Mouse (Mus musculus): ENCODE data around the gene Cdc42ep3. TPM values are rescaled to one million over a fixed set of nuclear protein-coding genes. Genes with fewer than 3 reads are reported as not detected.

The Cdc42ep3 gene
- polyA plus RNA-seq, 1 experiment from 2014 or later = 21.9 TPM

DNA sequence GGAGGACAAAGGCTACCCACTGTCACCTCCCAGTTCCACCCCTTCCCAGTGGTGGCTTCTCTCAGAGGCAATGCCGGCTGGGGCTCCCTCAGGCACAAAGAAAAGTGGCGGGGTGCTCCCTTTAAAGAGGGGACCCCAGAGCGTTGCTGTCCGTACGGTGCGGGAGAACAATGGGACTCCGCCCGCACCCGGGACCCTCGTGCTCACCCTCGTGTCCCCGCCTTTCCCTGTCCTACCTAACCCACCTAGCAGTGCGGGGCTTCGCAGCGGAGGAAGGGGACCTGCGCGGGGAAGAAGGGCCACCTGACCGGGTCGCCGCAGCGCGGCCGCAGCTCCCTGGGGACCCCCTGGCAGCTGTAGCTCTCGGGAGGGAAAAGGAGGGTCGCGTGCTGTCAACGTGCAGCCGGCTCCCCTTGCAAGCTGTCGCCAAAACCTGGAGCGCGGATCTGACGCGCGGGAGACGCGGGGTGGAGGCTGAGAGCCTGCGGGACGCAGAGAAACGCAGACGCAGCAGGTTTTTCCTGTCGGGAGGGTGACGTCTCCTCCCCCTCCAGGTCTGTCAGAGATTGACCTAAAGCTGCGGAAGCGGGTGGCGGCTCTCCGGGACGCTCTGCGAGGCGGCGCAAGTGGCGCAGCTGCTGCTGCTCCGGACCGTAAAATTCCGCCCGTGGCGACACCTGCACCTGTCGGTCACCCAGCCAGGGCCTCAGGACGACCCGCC, 540 bp upstream of the Cdc42ep3 start:
- peak overlapping the region; percentile 91 for H3K27ac ChIP-seq
- DNase-seq (ENCODE audit: low spot score) = peak; percentile 82
- H3K4me1 ChIP-seq (replicated peaks) = peaks cover 39% of the 10 kb centered on the region
- H3K27me3 ChIP-seq (ENCODE audit: insufficient read depth, poor library complexity, severe bottlenecking) = peaks cover 60% of the 10 kb centered on the region
- H3K36me3 ChIP-seq = no peaks in the 10 kb centered on the region
- peak overlapping the region; percentile 71 for H3K4me3 ChIP-seq
- no peaks in the 10 kb centered on the region for H3K9me3 ChIP-seq
- WGBS = under 1% methylated on average over 59 of the region's 59 CpGs

GRCm38 (mm10) chr17:79354174-79354443, 782 bp downstream of the Cdc42ep3 start:
- WGBS = 0% methylated on average over 6 of the region's 6 CpGs
- Histone ChIP-seq H3K27ac (peak overlapping the region; percentile 91), H3K4me1 (replicated peaks) (peaks cover 39% of the 10 kb centered on the region)

GRCm38 (mm10) chr17:79353446-79354173, 1.3 kb downstream of the Cdc42ep3 start:
- H3K27me3 ChIP-seq (ENCODE audit: insufficient read depth, poor library complexity, severe bottlenecking) = peaks cover 57% of the 10 kb centered on the region

More at GRCm38 (mm10) chr17:79354174-79354443, 782 bp downstream of the Cdc42ep3 start:
- Histone ChIP-seq H3K27me3 (ENCODE audit: insufficient read depth, poor library complexity, severe bottlenecking) (peaks cover 59% of the 10 kb centered on the region), H3K36me3 (no peaks in the 10 kb centered on the region), H3K9me3 (no peaks in the 10 kb centered on the region), H3K4me3 (peak overlapping the region; percentile 71)
- DNase-seq (ENCODE audit: low spot score) = no peak

DNA sequence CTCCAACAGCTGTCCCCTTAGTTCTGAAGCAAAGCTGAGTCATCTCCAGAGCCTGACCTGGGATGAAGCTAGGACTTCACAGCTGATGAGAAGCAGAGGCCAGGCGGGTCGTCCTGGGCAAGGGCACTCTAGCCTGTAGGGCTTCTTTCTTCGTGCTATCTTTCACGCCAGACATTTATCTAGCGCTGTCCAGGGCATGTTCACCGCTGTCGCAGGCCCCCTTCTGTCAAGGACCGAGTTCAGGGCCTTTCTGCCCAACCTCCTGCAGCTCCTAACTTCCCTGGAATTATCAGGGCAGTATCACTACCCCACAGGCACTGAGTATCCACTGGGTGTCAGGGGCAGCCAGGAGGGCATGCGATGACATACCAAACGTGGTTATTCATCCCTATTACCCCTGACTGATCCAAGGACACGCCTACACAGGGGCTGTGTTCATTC, 4.1 kb downstream of the Cdc42ep3 start:
- WGBS = 80% methylated on average over 11 of the region's 11 CpGs
- no peaks in the 10 kb centered on the region for H3K36me3 ChIP-seq
- H3K4me3 ChIP-seq = no peak overlapping the region
- peaks cover 34% of the 10 kb centered on the region for H3K4me1 ChIP-seq (replicated peaks)
- no peak for DNase-seq (ENCODE audit: low spot score)
- H3K9me3 ChIP-seq = no peaks in the 10 kb centered on the region
- H3K27me3 ChIP-seq (ENCODE audit: insufficient read depth, poor library complexity, severe bottlenecking) = peaks cover 30% of the 10 kb centered on the region
- no peak overlapping the region for H3K27ac ChIP-seq

More at GRCm38 (mm10) chr17:79353446-79354173, 1.3 kb downstream of the Cdc42ep3 start:
- H3K4me1 ChIP-seq (replicated peaks) = peaks cover 39% of the 10 kb centered on the region
- no peaks in the 10 kb centered on the region for H3K9me3 ChIP-seq
- peak overlapping the region; percentile 91; the same call in 1 of the 2 replicates for H3K27ac ChIP-seq
- peak overlapping the region; percentile 71 for H3K4me3 ChIP-seq
- WGBS = 5% methylated on average over 16 of the region's 16 CpGs
- DNase-seq (ENCODE audit: low spot score) = peak; percentile 28
- no peaks in the 10 kb centered on the region for H3K36me3 ChIP-seq

- Histone ChIP-seq H3K36me3 (no peaks in the 10 kb centered on the region), H3K4me1 (replicated peaks) (peaks cover 21% of the 10 kb centered on the region), H3K27ac (no peak overlapping the region), H3K9me3 (no peaks in the 10 kb centered on the region), H3K27me3 (ENCODE audit: insufficient read depth, poor library complexity, severe bottlenecking) (peaks cover 20% of the 10 kb centered on the region), H3K4me3 (no peak overlapping the region)
- DNase-seq (ENCODE audit: low spot score) = no peak
- WGBS = 84% methylated on average over 4 of the region's 4 CpGs
Observed at GRCm38 (mm10) chr17:79349371-79349770, 5.5 kb downstream of the Cdc42ep3 start.

- H3K36me3 ChIP-seq = no peaks in the 10 kb centered on the region
- no peak overlapping the region for H3K27ac ChIP-seq
- DNase-seq (ENCODE audit: low spot score) = no peak
- peaks cover 15% of the 10 kb centered on the region for H3K4me1 ChIP-seq (replicated peaks)
- H3K27me3 ChIP-seq (ENCODE audit: insufficient read depth, poor library complexity, severe bottlenecking) = peaks cover 13% of the 10 kb centered on the region
- H3K4me3 ChIP-seq = no peak overlapping the region
- 83% methylated on average over 7 of the region's 7 CpGs for WGBS
- no peaks in the 10 kb centered on the region for H3K9me3 ChIP-seq
Observed at GRCm38 (mm10) chr17:79347920-79348589, 6.8 kb downstream of the Cdc42ep3 start.

DNA sequence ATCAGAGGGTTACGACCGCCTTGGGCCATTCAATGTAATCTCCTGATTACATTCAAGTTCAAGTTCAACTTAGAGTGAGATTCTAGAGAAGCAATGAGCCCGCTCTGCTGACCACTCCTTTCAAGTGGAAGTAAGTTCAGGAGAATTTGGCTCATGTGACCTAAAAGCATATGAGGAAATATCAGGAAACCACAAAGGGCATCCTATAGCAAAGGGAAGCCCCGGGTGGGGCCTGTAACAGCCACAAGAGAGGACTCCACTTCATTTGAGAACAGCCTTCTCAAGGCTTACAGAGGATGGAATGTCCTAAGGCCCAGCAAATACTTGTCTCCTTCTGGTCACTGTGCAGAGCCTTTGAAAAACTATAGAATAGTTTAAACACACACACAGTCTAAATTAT, 7.6 kb downstream of the Cdc42ep3 start:
- H3K4me3 ChIP-seq = no peak overlapping the region
- no peaks in the 10 kb centered on the region for H3K36me3 ChIP-seq
- no peaks in the 10 kb centered on the region for H3K9me3 ChIP-seq
- WGBS = 89% methylated on average over 4 of the region's 4 CpGs
- H3K27ac ChIP-seq = no peak overlapping the region
- no peak for DNase-seq (ENCODE audit: low spot score)
- H3K4me1 ChIP-seq (replicated peaks) = peaks cover 13% of the 10 kb centered on the region
- peaks cover 6% of the 10 kb centered on the region; the same call in 1 of the 2 replicates for H3K27me3 ChIP-seq (ENCODE audit: insufficient read depth, poor library complexity, severe bottlenecking)

DNA sequence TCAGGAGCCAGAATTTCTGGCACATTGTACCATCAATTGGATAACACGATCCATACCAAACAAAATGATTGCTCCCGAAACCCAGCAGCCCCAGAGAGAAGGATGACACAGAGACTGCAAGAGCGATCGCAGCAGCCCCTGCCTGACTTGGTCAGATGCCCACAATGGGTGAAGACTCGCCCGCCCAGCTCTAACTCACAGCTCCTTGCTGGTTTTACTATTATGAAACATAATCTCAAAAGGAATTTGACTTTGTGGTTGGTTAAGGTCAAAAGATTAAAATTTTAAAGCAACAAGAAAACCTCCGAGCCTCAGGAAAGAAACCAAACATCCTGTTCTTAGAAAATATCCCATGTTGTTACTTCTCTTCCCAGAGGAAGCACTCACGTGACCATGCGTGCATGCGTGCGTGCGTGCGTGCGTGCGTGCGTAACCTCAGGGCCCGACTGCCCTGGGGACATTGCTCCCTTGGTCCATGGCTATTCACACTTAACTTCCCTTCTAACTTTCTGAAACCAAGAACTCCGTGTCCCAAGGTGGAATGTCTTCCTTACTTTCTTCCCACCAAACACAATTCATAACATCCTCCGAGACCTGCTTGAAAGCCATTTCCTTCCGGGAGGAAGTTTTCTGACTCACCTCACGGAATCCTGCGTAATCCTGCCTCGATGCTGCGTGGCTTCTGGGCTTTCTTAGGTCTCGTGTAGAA, 9.7 kb downstream of the Cdc42ep3 start:
- no peaks in the 10 kb centered on the region for H3K36me3 ChIP-seq
- H3K27ac ChIP-seq = no peak overlapping the region
- H3K4me3 ChIP-seq = no peak overlapping the region
- no peaks in the 10 kb centered on the region for H3K27me3 ChIP-seq (ENCODE audit: insufficient read depth, poor library complexity, severe bottlenecking)
- H3K9me3 ChIP-seq = no peaks in the 10 kb centered on the region
- 92% methylated on average over 25 of the region's 25 CpGs for WGBS
- H3K4me1 ChIP-seq (replicated peaks) = peaks cover 8% of the 10 kb centered on the region
- no peak for DNase-seq (ENCODE audit: low spot score)

DNA sequence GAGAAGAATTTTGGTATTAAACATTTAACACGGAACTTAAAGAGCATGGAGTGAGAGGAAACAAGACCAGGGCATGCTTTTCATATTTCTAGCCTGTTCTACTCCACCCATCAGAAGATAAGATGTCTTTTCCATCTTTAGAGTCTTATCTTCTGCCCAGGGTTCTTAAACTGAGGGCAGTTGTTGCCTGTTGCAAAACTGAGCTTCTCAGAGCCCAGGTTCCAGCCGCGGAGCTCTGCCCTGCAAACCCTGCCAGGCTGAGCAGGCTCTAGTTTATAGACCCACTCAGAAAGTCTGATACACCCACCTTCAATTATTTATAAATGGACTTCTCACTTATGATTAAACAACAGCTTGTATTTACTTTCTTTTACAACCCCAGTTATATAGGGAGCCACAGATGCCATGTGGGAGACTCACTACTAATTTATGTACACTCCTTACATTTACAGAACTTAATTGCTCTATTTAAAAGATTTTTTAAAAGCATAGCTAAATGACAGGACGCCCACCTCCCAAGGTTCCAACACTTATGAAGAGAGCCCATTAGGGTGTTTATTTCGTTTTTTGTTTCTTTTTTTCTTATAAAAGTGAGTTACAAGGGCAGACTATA, 11.5 kb downstream of the Cdc42ep3 start:
- Histone ChIP-seq H3K36me3 (no peaks in the 10 kb centered on the region), H3K9me3 (no peaks in the 10 kb centered on the region), H3K4me3 (no peak overlapping the region), H3K27ac (no peak overlapping the region), H3K4me1 (replicated peaks) (peaks cover 8% of the 10 kb centered on the region), H3K27me3 (ENCODE audit: insufficient read depth, poor library complexity, severe bottlenecking) (no peaks in the 10 kb centered on the region)
- WGBS = 71% methylated on average over 5 of the region's 5 CpGs
- no peak for DNase-seq (ENCODE audit: low spot score)

DNA sequence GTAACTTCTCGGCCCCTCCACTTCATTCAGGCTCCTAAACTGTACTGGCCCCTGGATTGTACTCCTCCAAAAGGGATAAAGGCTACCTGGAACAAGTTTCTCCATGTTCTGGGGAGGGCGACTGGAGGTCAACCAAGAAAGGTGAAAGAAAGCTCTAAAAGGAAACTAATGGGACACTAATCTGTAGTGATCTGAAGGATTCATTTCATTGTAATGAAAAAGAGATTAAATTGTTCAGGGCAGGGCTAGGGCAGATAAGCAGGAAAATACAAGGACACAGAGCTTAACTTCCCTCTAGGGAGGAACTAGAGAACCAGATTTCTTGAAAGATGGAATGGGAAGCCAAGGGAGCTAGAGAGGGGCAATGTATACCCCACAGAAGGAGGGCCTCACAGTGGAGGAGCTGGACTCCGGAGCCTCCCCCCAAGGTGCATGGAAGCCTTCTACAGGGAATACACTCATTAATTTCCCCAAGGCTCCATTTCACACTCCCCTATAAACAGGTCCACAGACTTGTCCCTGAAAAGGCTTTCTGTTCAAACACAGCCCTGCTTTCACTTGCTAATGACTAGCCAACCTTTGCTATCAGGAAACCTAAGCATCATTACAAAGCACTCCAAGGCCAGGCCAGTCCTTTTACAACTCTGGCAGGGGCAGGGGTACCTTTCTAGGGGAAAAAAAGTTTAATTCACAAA, 12.1 kb downstream of the Cdc42ep3 start:
- WGBS = 58% methylated on average over 3 of the region's 3 CpGs
- no peak for DNase-seq (ENCODE audit: low spot score)
- Histone ChIP-seq H3K9me3 (no peaks in the 10 kb centered on the region), H3K36me3 (no peaks in the 10 kb centered on the region), H3K27ac (no peak overlapping the region), H3K4me3 (no peak overlapping the region), H3K4me1 (replicated peaks) (peaks cover 10% of the 10 kb centered on the region), H3K27me3 (ENCODE audit: insufficient read depth, poor library complexity, severe bottlenecking) (no peaks in the 10 kb centered on the region)

DNA sequence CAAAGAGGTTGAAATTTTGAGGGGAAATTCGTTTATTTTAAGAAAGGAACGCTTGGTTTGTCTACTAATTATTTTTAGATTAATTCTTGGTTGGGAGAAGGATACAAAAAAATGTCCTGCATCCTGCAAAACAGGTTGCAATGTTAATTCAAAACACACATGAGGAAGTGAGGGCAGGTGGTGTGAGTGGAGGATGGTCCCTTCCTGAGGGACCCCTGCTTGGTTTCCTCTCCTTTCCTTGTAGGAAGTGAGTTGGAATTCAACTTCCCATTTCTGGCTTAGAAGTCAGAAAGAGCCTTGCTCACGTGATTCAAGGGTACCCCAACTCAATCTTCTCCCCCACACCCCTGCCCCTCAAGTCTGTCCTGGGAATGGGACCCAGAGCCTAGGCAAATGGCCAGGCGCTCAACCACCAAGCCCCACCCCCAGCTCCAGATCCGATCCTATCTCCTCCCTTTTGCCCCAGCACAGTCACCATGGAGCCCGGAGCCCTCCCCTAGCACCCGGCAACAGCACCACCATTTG, 12.9 kb downstream of the Cdc42ep3 start:
- Histone ChIP-seq H3K9me3 (no peaks in the 10 kb centered on the region), H3K27me3 (ENCODE audit: insufficient read depth, poor library complexity, severe bottlenecking) (no peaks in the 10 kb centered on the region), H3K27ac (no peak overlapping the region), H3K4me3 (no peak overlapping the region), H3K4me1 (replicated peaks) (peaks cover 14% of the 10 kb centered on the region), H3K36me3 (no peaks in the 10 kb centered on the region)
- DNase-seq (ENCODE audit: low spot score) = no peak
- WGBS = 72% methylated on average over 7 of the region's 7 CpGs

Data from hindbrain, embryonic 10.5 days (tissue).